Mouse (Mus musculus): ENCODE data around the gene Plekhs1.

DNA sequence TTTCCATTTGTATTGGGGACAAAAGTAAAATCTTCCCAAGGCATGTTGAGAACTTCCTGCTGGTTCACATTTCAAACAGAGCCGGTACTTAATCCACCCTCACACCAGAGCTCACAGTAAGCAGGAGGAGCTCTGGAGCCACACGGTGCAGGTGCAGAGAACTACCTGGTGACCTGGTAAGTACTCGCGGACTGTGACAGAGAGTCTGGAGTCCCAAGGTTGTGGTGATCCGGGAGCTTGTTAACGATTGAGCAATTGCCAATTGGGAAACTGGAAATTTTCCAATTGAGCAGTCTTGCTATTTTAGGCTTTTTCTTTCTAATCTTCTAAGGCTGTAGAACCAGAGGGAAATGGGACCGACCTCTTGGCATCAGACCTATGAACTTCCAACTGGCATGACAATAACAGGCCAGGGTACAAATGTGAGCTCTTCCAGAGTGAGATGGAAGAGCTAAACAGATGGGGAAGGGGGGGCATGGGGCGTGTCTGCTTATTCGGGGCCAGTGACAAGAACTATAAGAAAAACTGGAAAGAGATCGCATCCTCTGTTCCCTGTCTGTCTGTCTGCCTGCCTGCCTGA, at the start of gene Plekhs1:
- TF ChIP-seq CTCF (IDR thresholded peaks at IDR 0.05; ENCODE audit: insufficient read depth, low read length), result no peak
- no peak for TF ChIP-seq POLR2A (IDR thresholded peaks at IDR 0.05; ENCODE audit: borderline replicate concordance, extremely low read depth, low read depth, low read length)
